Mouse (Mus musculus) layer of hippocampus, adult 9-10 months (tissue): ENCODE measurements around the gene Golga2.

ENCODE experiments used
- DNase-seq: peaks from one replicate; pipeline ENCODE4 v3.0.0; 2022; ENCODE audit warnings: low spot score

Gene Golga2

DNA sequence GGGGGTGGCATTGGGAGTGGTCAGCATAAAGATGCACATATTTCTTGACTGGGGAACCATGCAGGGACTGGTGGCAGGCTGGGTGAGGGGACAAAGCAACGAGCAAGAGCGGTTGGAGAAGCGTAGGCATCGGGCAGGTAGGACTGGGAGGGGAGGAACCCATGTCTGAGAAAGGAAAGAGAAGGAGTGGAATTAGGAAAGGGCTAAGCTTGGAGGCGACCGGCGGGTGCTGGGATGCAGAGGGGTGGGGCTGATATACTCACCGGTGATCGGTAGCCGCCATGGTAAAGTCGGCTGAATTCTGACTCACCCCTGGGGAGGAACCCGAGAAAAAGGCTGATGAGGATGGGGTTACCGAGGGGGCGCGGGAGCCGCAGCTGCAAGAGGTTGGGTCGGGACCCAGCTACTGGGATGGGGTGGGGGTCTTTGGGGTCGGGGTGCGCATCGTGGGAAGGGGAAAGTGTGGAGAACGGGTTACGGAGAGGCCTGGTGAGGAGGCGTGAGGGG lies at the start of gene Golga2:
Golga2 (plus strand) TSS at position 51 of the 507 bp plus-strand sequence.
- DNase-seq, result no peak

DNA sequence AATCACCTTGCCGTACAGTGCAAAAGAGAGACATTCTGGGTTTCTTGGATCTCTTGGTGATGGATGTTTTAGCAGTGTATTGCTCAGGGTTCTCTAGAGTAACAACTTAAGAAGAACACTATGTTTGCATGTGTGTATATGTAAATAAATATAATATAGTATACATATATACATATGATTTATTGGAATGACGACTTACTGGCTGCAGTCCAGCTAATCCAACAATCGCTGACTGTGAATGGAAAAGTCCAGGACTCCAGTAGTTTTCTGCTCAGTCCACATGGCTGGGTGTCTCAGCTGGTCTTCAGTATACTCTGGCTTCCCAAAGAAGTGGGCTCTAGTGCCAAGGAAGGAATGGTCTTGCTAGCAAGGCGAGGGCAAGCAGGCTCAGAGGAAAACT lies 49.6 kb upstream of the Golga2 start:
- DNase-seq, result no peak

DNA sequence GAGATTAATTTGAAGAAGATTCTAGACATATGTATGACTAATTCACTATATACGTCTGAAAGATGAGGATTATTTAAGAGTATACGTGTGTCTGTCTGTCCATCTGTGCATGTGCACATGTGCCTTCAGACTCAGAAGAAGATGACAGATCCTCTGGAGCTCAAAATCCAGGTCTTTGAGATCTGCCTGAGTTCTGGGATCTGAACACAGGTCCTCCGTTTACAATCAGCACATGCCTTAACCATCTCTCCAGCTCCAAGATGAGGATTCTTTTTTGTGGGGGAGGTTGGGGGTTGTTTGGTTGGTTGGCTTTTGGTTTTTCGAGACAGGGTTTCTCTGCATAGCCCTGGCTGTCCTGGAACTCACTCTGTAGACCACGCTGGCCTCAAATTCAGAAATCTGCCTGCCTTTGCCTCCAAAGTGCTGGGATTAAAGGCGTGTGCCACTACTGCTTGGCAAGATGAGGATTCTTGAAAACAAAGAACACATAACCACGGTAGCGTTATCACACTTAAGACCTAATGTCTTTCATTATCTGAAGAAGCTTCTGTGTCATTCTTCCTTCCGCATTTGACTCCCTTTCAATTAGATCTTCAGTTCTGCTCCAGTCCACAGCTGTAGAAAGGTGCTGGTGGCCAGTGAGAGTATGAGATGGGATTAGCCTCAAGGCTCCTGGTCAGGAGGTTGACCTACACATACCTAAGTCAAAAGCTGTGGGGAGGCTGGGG lies 48.3 kb upstream of the Golga2 start:
- DNase-seq, result no peak

DNA sequence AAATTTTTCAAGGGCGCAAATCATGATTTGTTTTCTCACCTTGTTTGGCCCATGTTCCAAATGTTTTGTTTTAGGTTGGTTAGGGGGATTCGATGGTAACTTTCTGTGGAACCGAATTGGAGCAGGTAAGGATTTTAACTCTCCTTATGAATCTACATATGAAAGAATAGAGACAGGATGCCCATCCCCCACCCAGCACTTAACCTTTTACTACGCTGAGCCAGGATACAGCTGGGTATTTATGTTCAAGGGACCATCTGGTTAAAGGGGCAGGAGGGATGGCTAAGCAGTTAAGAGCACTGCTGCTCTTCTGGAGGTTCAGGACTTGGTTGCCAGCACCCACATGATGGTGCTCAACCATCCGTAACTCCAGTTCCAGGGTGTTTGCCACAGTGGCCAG lies 46.6 kb upstream of the Golga2 start:
- no peak for DNase-seq

DNA sequence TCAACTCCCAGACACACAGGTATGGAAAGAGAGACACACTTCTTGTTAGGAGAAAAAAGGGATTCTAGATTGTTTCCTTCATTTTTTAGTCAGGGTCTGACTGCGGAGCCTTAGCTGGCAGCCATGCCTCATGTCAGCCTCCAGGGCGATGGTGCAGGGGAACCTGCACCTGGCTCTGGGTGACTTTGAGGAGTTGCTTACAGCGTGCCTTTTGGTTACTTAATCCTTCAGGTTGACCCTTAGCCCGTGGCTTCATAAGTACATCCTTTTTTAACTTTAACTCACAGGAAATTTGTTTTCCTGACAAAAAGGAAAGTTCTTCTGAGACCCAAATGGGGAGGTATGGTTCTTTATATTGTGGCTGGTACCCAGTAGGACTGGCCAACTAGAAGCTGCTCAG lies 44.2 kb upstream of the Golga2 start:
- DNase-seq, result no peak

DNA sequence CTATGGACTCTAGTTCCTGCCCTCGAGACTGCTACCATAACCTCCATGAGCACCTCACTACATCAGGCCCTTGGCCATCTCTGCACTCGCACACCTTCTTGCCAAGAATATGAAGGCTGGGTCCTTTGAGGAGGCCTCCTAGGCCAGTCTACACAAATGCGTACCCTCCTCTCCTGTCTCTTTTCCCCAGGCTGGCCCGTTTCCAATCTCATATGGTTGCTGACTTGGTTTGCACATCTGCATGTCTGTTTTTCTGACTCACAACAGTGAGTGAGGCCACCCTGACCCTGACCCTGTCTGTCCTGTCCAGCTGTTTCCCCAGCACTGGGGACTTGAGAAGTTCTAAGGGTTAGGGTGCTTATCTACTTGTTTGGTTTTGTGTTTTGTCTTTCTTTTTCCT lies 40.4 kb upstream of the Golga2 start:
- no peak for DNase-seq

DNA sequence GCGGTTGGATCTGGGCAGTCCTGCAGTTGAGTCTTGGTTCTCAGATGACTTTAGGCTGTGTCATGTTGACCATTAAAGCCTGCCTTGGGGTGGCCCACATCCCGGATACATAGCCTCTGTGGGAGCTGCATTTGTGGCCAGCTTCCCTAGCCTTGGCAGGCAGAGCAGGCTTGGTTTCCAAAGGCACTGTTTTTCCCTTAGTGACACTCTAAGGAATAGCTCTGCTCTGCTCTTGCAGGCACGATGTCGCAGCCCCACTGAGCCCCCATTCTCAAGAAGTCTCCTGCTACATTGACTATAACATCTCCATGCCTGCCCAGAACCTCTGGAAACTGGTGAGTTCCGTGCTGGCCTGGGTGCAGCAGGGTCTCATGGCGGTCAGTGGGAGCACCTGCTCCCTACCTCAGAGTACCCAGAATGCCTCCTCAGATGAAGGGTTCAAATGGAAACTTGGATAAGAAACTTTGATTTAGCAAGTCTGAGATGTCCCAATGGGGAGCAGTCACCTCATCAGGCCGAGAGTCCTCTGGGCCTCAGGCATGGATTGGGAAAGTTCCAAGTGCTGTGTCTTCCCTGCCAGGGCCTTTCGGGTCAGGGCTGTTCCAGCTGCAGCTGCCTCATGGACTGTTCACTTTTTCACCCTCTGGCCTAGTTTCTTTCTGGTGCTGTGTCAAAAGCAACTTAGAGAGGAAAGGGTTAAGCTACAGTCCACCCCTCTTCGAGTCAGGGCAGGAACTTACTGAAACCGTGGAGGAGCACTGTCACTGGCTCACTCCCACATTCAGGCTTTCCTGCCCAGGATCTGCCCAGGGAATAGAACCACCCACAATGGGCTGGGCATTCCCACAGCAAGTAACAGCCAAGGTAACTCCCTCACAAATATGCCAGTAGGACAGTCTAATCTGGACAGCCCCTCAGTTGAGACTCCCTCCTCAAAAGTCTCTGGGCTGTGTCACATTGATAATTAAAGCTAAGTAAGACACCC lies 38.5 kb upstream of the Golga2 start:
- DNase-seq, result no peak

DNA sequence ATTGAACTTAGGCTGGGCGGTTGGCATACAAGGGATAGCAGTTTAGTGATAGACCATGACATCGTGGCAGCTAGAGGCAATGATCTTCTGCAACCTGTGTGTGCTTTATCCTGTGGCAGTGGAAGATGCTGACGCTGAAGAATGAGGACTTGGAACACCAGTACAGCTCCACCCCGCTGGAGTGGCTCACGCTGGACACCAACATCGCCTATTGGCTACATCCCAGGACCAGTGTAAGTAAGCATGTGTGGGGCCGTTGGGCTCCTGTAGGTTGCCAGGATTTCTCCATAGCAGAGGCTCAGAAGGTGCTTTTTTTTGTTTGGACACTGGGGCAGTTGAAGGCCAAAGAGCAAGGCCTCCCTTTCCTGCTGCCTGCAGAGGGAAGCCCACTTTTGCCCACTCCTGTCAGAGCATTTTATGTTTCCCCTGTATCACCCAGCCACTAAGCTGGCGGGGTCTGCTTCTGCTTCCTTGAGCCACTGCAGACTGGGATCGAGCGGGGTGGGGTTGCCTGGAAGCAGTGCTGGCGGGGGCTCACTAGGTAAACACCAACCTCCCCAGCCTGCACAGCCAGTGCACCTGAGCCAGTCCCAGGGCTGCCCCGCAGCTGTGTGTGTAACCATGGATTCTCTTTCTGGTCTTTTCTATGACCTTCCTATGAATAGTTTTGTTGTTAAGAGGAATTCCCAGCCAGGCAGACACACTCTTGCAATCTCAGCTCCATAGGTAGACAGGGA lies 35.2 kb upstream of the Golga2 start:
- DNase-seq, result no peak

DNA sequence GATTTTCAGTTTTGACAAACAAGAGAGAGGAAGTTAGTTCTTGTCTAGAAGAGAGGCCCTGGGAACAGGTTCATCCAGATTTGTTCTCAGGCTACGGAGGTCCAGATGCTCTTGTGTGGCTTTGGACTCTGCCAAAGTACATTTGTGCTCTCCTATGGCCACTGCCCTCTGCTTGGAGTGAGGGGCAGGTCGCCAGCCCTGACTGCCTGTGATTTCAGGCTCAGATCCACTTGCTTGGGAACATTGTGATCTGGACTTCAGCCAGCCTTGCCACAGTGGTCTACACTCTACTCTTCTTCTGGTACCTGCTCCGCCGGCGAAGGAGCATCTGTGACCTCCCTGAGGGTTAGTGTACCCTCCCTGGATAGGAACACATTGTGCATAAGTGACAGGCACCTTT lies 34.5 kb upstream of the Golga2 start:
- DNase-seq, result no peak

DNA sequence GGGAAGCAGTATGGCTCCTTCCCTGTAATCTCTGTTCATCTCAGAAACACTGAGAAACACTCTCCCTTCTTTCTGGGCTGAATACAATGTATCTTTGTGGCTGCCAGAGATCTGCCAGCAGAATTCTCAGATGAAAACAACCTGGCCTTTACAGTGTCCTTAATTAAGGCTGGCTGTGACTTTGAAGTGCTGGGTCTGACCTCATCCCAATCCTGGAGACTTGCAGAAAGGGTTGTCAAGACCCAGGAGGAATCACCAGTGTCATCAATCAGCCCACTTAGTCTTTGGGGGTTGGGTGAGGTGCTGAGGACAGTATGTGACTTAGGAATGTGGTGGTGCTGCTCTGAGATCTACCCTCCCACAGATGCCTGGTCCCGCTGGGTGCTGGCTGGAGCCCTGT lies 33.8 kb upstream of the Golga2 start:
- no peak for DNase-seq

DNA sequence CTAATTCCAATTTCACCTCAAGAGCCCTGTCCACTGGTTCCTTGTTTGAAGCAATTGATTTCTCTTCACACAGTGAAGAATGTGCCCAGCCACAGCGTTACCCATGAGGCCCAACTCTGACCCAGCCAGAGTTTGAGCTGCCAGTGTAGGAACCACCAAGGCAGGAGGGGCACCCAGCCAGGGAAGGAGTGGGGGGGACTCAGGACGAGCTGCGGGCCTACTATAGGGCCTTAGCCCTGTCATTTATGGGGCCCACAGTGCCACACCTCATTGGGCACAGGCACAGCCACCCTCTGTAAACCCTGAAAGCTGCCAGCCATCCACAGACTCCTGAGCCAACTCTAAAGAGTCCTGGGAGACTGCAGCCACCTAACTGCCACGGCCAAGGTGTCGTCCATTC lies 32.6 kb upstream of the Golga2 start:
- DNase-seq, result no peak

DNA sequence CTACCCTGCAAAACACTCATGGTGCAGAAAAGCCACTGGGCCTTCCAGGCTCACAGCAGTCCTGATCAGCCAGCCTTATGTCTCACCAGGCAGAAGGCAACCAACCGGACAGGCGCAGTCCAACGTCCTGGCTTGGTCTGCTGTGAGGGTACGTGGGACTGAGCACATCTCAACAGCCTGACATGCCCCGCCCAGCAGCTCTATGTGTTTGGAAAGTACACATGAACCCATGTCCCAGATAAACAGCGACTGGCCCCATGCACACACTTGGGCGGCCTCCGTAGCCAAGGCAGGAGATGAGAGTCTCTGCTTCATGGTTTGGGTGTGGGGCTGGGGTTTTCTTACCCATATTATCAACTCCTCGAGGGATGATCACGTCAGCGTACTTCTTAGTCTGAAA lies 30.9 kb upstream of the Golga2 start:
- no peak for DNase-seq

DNA sequence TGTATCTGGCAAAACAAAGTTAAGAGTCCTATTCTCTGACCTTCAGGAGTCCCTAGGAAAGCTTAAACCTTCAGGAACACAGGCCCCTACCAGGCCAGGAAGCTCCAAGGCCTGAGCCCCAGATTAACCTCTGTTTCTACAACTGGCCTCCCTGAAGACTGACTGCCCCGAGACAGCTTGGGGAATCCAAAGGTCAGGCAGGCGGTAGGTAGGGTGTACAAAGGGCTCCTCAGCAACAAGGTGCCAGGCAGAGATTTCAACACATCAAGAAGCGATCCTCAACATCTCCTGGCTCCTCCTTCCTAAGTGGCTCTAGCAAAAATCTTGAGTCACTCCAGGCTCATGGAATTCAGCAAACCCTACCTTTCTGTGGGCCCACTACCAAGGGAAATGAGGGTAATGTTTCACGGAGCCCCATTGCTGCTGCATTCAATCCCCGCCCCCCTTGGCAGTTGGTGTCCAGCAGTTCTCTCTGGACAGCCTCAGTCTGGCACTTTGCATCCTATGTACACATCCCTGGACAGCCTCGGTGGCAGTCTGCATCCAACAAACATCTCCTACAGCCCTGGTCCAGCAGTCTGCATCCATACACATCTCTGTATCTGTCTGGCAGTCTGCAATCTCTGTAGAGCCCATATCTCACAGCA lies 28.2 kb upstream of the Golga2 start:
- no peak for DNase-seq

DNA sequence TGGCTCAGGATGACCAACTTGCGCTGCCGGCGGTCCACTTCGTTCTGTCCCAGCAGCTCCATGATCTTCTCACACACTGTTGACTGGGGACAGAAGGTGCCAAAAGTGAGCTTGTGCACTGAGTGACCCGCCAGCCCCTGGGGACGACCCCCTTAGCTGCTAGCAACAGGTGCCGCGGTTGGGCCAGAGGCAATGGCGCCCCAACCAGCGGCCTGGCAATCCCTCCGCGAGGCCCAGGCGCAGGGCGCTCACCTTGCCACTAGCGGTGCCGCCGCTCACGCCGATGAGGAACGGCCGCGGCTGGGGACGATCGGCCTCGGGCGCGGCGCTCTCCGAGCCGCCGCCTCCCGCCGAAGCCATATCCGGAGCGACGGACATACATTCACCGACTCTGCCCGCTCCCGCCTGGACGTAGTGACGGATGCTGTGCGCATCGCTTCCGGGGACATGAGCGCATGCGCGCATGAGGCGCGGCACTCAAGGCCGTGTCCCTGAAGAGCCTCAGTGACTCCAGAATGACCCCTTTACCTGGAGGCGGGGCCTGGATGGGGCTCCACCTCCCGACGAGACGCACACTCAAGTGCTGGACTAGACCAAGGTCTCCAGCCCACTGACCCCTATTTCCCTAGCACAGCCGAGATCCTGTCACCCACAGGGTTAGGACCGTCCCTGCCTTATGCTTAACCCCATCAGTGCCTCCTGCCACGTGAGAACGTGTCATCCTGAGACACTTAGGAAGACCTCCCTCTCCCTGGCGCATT lies 27.3 kb upstream of the Golga2 start, which contains the start of gene Uck1:
Uck1 (minus strand) TSS at position 503 of the 761 bp plus-strand sequence.
- peak; percentile 73 for DNase-seq

DNA sequence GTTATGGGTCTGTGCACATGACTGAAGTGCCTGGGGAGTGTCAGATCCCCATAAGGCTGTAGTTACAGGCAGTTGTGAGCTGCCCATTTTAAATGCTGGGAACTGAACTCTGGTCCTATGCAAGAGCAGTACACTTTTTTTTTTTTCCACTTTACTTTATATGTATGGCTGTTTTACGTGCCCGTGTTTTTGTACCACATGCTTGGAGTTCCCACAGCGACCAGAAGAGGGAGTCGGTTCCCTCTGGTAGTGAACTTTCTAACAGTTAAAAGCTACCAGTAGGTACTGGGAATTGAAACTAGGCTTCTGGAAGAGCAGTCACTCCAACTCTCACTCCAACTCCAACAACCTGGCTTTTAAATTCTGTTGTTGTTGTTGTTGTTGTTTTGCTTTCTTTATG lies 26.5 kb upstream of the Golga2 start:
- no peak for DNase-seq

DNA sequence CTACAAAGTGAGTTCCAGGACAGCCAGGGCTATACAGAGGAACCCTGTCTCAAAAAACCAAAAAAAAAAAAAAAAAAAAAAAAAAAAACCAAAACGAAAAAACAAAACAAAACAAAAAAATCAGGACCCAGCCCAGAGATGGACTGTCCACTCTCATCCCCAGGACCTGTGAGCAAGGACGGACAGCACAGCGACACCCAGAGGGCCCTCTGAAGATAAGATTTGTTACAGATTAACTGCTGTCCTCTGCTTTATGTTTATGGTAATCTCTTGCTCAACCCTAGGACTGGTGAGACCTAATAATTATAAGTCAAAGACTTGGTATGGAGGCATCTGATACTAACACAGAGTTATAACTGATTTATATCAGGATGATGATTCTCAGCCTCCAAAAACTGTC lies 11.4 kb upstream of the Golga2 start:
- DNase-seq, result no peak

DNA sequence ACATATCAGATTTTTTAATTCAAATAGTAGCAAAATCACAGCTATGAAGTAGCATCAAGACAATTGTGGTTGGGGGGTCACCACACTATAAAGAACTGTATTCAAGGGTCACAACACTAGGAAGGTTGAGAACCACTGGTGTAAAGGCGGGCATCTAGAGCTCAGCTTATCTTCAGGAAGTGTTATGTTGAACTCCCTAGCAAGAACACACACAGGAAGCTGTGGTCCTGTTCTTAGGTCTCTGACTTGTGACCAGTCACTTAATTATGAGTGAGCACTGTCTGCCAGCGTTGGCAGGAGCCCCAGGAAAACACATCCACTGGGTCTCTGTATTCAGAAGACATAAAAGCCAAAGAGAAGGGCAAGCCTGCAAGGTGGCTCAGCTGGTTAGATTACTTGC lies 4.9 kb upstream of the Golga2 start:
- DNase-seq, result no peak

DNA sequence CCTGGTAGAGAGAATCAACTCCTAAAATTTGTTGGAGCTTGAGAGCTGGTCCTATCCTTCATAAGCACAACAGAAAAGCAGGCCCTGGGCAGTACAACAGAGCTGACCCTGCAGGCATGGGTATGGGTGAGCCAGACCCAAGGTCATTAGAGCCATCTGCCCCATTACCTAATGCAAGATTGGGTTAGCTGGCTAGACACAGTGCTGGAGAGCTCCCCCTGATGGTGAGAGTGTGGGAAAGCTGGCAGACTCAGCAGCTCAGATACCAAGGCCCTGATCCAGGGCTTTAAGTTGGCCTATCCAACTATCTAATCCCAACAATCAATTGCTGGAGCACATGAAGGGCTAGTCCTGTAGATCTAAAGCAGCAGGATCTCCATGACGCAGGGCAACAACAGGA lies 4.5 kb upstream of the Golga2 start:
- DNase-seq, result no peak

DNA sequence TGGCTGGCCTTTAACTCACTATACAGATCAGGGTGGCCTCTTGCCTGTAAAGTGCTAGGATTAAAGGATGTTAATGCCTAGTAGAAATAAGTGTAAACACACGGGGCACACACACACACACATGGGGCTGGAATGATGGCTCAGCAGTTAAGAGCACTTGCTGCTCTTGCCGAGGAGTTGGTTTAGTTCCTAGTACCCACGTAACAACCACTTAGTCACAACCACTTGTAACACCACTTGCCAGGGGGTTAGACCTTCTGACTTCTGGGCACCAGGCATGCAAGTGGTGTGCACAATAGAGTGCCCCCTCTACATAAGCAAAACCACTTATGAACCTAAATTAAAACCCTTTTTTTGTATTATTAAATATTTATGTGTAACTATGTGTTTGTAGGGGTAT lies 3.2 kb upstream of the Golga2 start:
- DNase-seq, result no peak

DNA sequence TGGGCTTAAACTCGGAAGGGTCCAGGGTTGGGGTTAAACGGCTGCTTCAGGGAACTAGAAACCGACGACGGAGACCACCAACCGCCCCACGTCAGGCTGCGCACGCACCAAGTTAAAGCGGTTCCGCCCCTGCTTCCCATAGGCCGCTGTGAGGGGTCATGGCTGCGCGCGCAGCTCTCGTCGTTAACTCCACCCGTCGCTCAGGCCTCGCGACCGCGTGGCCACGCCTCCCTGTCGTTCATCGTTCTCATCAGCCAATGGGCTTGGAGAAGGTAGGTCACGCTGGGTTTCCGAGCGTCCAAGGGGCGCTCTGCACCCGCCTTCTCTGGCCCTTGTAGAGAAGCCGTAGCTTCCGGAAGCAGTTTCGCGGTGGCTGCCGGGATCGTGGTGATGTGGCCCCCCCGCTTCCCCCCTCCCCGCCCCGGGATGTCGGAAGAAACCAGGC lies 761 bp downstream of the Golga2 start, which contains the start of gene Swi5:
Swi5 (minus strand) TSS at position 153 of the 445 bp plus-strand sequence.
- DNase-seq, result peak; percentile 72
